In the genomic region with DNA sequence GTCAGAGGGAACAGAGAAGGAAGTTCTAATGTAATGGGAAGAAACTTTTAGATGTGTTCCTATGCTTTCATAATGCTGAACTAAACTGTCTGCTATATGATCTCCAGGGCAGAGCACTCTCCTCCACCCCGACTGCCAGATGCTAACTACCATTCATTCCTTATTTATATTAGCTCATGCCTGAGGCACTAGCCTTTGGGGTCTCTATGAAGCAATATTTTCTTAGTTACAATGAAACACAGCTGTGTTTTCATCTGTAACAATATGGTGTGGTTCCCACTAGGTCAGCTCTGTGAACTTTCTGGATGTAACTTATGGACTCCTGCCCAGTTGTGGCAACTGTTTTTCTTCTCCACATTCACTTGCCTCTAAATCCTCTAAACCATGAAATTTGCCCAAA, we compare ENCODE assay signal across 13 mouse cellular contexts.
DNase-seq lines count a peak whose midpoint lies in the region; ATAC-seq and TF ChIP-seq lines count a peak whose summit lies in the region.
"Had no signal": no experiment of that assay in that cellular context is flagged by ENCODE, and none has a peak within 500 bp of the region (broad histone marks: within the 10 kb centered on the region; RNA-seq: fewer than 3 reads in every experiment).

No protein-coding gene starts in this region.

- peak; percentile 90 for ATAC-seq in lung, embryonic 15.5 days (ENCODE audit: borderline replicate concordance, extremely low read depth, low FRiP score, low TSS enrichment)
- ATAC-seq: liver, embryonic 12.5 days; midbrain, embryonic 13.5 days had no signal

- no peak overlapping the region for H3K27ac ChIP-seq in heart, adult 2 months
- no peak overlapping the region for H3K27ac ChIP-seq in lung, embryonic 15.5 days
- H3K27ac ChIP-seq: liver, embryonic 12.5 days; midbrain, embryonic 13.5 days had no signal

- no peak overlapping the region for H3K9ac ChIP-seq in heart, adult 2 months (ENCODE audit: low read depth, low read length)
- H3K9ac ChIP-seq in lung, embryonic 15.5 days = no peak overlapping the region
- H3K9ac ChIP-seq: liver, embryonic 12.5 days; midbrain, embryonic 13.5 days had no signal

- no peak for TF ChIP-seq POLR2A in heart, adult 2 months (IDR thresholded peaks at IDR 0.05; ENCODE audit: insufficient read depth, low read depth, low read length)

- H3K27me3 ChIP-seq in heart, adult 2 months (ENCODE audit: control insufficient read depth, insufficient read depth, low read length) = no peaks in the 10 kb centered on the region
- no peaks in the 10 kb centered on the region for H3K27me3 ChIP-seq in lung, embryonic 15.5 days
- H3K27me3 ChIP-seq: liver, embryonic 12.5 days; midbrain, embryonic 13.5 days had no signal

- intact Hi-C loops in heart, adult 2 months (cut with DNase I) = no loop called here
- intact Hi-C loops in left cerebral cortex, postnatal 4 days (cut with DNase I) = no loop called here

- H3K9me3 ChIP-seq in lung, embryonic 15.5 days = no peaks in the 10 kb centered on the region
- H3K9me3 ChIP-seq: liver, embryonic 12.5 days; midbrain, embryonic 13.5 days had no signal

- no peak for TF ChIP-seq CTCF in heart, adult 2 months (IDR thresholded peaks at IDR 0.05)

- DNase-seq in heart, adult 18-20 months = peak; percentile 2 to 6
- DNase-seq in heart, adult 2 months = no peak
- no peak for DNase-seq in lung, adult 18-20 months
- peak; percentile 1 for DNase-seq in embryo, embryonic 11.5 days (ENCODE audit: low read depth, low spot score)
- DNase-seq in lung, postnatal 25 days (ENCODE audit: low spot score) = peak; percentile 1
- no peak for DNase-seq in left cerebral cortex, postnatal 4 days
- no peak for DNase-seq in thymus, postnatal 36 days
- DNase-seq: heart, postnatal 36 days; kidney, adult 18-20 months; retina, postnatal 1 day had no signal

- no peak for TF ChIP-seq EP300 in heart, adult 2 months (IDR thresholded peaks at IDR 0.05; ENCODE audit: insufficient read depth, low read depth, low read length)

- H3K4me1 ChIP-seq in heart, adult 2 months (ENCODE audit: control insufficient read depth, insufficient read depth, low read length) = no peaks in the 10 kb centered on the region
- no peaks in the 10 kb centered on the region for H3K4me1 ChIP-seq in lung, embryonic 15.5 days
- H3K4me1 ChIP-seq: liver, embryonic 12.5 days; midbrain, embryonic 13.5 days had no signal

- WGBS in heart, adult 2 months = 43% methylated on average over 1 of the region's 1 CpGs
- WGBS in lung, embryonic 15.5 days = 34% methylated on average over 1 of the region's 1 CpGs

- H3K36me3 ChIP-seq in heart, adult 2 months (ENCODE audit: control insufficient read depth, insufficient read depth, low read length) = no peaks in the 10 kb centered on the region
- H3K36me3 ChIP-seq in lung, embryonic 15.5 days = no peaks in the 10 kb centered on the region
- H3K36me3 ChIP-seq: liver, embryonic 12.5 days; midbrain, embryonic 13.5 days had no signal

- no peak overlapping the region for H3K4me3 ChIP-seq in heart, adult 2 months
- H3K4me3 ChIP-seq in lung, embryonic 15.5 days = no peak overlapping the region
- H3K4me3 ChIP-seq: liver, embryonic 12.5 days; midbrain, embryonic 13.5 days had no signal

- no peaks in the 10 kb centered on the region for H3K79me2 ChIP-seq in heart, adult 2 months (replicated peaks; ENCODE audit: control insufficient read depth, insufficient read depth, low read length)

- H3K4me2 ChIP-seq in lung, embryonic 15.5 days = no peak overlapping the region
- H3K4me2 ChIP-seq: liver, embryonic 12.5 days; midbrain, embryonic 13.5 days had no signal

Comparison
In these comparisons a context has a peak if more than half of its experiments do, and no peak if none do; other contexts are left out.
1. DNase-seq: peak in heart, adult 18-20 months (2 of 2), embryo, embryonic 11.5 days (single experiment) and lung, postnatal 25 days (single experiment); none in heart, adult 2 months (0 of 2), lung, adult 18-20 months (0 of 2), left cerebral cortex, postnatal 4 days (single experiment) and thymus, postnatal 36 days (0 of 2).